Mouse (Mus musculus) E14TG2a.4 (cell line): Measurements from ENCODE around the gene Tbc1d1.
A peak's percentile ranks its signal among the peaks of the same experiment; 100 is the strongest.

Experiments
- H3K27me3 ChIP-seq: 2 replicates; pipeline ENCODE4 v1.6.1; 2014; ENCODE audit warnings: low read length, control low read depth; ENCODE audit not compliant: insufficient read depth
- H3K36me3 ChIP-seq: 2 replicates; pipeline ENCODE4 v1.6.1; 2014; ENCODE audit warnings: low read length, control low read depth; ENCODE audit not compliant: insufficient read depth
- H3K4me1 ChIP-seq: replicated peaks from 2 replicates; pipeline ENCODE4 v1.6.1; 2014; ENCODE audit warnings: low read depth, low read length, control low read depth
- H3K4me3 ChIP-seq: replicated peaks from 2 replicates; pipeline ENCODE4 v1.5.1; 2014; ENCODE audit warnings: mild to moderate bottlenecking, low read length
- H3K9me3 ChIP-seq: 2 replicates; pipeline ENCODE4 v1.6.1; 2014; ENCODE audit warnings: low read length, control low read depth
- CTCF ChIP-seq: conservative IDR thresholded peaks from 2 replicates; pipeline ENCODE4 v1.5.1; 2014; ENCODE audit warnings: low read length
- NANOG ChIP-seq: IDR thresholded peaks from 2 replicates; pipeline ENCODE4 v1.6.1; 2014; ENCODE audit warnings: borderline replicate concordance, low read length, mixed read lengths
- POU5F1 ChIP-seq: IDR thresholded peaks from 2 replicates; pipeline ENCODE4 v1.6.1; 2014; ENCODE audit warnings: low read length, borderline replicate concordance

Gene Tbc1d1

DNA sequence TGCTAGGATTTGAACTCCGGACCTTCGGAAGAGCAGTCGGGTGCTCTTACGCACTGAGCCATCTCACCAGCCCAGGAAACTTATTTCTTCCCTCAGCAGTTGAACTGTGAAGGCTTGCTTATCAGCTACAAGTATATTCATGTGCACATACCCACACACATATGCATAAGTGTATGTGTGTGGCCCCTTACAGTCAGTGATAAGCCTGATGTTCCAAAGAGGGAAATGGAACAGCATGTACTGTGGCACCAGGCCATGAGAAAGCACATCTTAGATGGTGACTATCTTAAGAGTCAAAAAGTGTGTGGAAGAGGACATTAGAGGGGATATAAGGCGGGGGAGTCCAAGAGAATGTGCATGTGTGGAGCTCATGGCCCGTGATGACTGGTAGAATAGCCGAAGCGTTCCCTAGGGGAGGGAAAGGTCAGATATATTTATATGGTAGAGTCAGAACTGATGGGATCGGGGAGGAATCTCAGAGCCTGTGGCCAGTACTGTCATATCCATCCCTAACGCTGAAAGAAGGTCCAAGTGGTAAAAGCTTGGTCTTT, 13.0 kb downstream of the Tbc1d1 start:
- peaks cover 66% of the 10 kb centered on the region for H3K27me3 ChIP-seq
- no peak overlapping the region for H3K4me3 ChIP-seq
- TF ChIP-seq POU5F1 (no peak), CTCF (no peak), NANOG (no peak)
- no peaks in the 10 kb centered on the region for H3K36me3 ChIP-seq
- peaks cover 24% of the 10 kb centered on the region for H3K4me1 ChIP-seq
- H3K9me3 ChIP-seq: no peaks in the 10 kb centered on the region

DNA sequence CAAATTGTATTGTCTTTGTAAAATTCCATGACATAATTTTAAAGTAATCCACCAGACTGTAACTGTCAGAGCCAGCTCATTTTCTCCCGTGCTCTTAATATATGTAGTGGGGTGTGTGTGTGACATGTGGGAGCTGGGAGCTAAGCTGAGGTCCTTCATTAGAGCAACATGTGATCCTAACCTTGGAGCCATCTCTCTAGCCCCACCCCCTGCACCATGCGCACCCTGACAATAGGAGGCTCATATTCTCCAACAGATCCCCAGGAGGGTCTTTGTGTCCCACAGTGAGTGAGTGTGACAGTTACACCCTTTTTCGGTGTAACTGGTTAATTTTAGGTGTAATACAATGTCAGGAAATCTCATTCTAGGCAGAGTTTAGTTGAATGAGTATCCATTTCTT, 16.8 kb downstream of the Tbc1d1 start:
- Histone ChIP-seq H3K4me1 (peaks cover 38% of the 10 kb centered on the region), H3K27me3 (peaks cover 61% of the 10 kb centered on the region), H3K36me3 (no peaks in the 10 kb centered on the region), H3K4me3 (no peak overlapping the region), H3K9me3 (no peaks in the 10 kb centered on the region)
- no peak for TF ChIP-seq CTCF

DNA sequence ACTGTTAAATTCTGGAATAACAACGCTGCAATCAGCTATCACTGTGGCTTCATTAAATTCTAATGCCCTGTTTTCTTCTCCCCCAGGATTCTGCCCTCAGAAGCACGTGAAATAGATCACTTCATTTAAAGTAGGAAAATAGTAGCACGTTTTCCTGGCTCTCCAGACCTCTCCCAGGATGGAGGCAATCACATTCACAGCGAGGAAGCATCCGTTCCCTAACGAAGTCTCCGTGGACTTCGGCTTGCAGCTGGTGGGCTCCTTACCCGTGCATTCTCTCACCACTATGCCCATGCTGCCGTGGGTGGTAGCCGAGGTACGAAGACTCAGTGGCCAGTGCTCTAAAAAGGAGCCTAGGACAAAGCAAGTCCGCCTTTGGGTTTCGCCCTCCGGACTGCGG, 17.2 kb downstream of the Tbc1d1 start:
- H3K4me1 ChIP-seq: peaks cover 38% of the 10 kb centered on the region
- peak overlapping the region; percentile 39 for H3K4me3 ChIP-seq
- no peaks in the 10 kb centered on the region for H3K9me3 ChIP-seq
- H3K36me3 ChIP-seq: no peaks in the 10 kb centered on the region
- H3K27me3 ChIP-seq: peaks cover 65% of the 10 kb centered on the region
- TF ChIP-seq NANOG (peak; percentile 46; the same call in 1 of the 2 replicates), POU5F1 (no peak), CTCF (no peak)

DNA sequence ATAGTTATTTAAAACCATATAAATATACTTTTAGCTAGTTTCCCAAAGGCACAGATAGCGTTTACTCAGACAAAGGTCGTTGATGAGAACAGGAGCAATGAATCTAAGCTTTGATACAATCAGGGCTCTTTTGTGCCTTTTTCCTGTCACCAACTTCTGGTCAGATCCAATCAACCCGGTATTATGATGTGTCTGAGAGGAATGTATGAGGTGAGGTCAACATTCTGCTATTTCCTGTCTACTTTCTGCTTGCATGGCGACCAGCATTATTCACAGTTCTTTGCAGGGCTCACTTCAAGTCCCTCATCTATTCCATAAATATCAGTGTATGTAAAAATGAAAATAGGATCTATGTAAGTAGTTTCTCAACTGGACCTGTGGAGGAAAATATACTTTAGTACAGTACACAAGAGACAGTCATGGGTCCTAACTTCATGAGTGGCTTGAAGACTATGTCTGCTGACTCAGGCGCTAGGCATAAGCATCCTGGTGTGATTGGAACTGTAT, 18.4 kb downstream of the Tbc1d1 start:
- peaks cover 65% of the 10 kb centered on the region for H3K27me3 ChIP-seq
- no peaks in the 10 kb centered on the region for H3K9me3 ChIP-seq
- TF ChIP-seq NANOG: no peak
- no peak for TF ChIP-seq POU5F1
- no peak for TF ChIP-seq CTCF
- no peak overlapping the region for H3K4me3 ChIP-seq
- no peaks in the 10 kb centered on the region for H3K36me3 ChIP-seq
- peaks cover 38% of the 10 kb centered on the region for H3K4me1 ChIP-seq

DNA sequence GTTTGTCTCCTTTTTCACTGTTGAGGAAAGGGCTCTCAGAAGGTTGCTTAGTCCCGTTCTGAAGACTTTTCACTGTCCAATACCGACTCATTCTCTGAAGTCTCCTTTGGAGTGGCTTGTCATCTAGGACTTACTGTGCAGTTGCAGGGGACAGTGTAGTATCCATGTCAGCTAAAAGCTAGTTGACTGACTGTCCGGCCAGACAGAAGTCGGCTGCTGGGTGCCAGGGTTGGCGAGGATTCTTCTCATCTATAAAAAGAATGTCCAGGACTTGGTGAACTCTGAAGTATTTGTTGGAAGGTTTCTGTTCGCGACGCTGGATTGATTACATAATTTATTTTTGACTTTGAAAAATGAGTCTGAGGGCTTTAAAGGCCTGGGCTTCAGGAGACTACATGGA, 24.4 kb downstream of the Tbc1d1 start:
- Histone ChIP-seq H3K27me3 (peaks cover 29% of the 10 kb centered on the region), H3K9me3 (no peaks in the 10 kb centered on the region), H3K36me3 (no peaks in the 10 kb centered on the region), H3K4me3 (no peak overlapping the region), H3K4me1 (peaks cover 16% of the 10 kb centered on the region)
- TF ChIP-seq CTCF: no peak
- TF ChIP-seq POU5F1: no peak

DNA sequence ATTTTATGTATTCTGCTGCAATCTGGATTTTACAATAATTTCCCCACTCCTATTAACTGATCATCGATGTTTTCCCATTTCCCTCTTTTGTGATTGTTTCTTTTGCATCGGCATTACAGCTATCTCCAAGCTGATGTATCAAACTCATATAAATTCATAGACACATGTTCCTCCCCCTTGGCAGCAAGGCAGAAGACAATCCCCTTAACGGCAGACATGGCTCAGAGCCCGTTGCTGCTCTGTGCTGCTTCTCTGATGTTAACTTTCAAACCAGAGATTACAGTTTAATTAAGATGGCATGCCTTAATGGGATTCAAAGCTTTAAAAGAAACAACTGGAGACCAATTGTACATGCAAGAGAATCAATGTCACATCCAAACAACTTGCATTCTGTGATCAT, 27.6 kb downstream of the Tbc1d1 start:
- Histone ChIP-seq H3K27me3 (peaks cover 6% of the 10 kb centered on the region; the same call in 1 of the 2 replicates), H3K36me3 (no peaks in the 10 kb centered on the region), H3K4me1 (peaks cover 19% of the 10 kb centered on the region), H3K9me3 (no peaks in the 10 kb centered on the region), H3K4me3 (no peak overlapping the region)
- no peak for TF ChIP-seq NANOG
- TF ChIP-seq POU5F1: no peak
- no peak for TF ChIP-seq CTCF

DNA sequence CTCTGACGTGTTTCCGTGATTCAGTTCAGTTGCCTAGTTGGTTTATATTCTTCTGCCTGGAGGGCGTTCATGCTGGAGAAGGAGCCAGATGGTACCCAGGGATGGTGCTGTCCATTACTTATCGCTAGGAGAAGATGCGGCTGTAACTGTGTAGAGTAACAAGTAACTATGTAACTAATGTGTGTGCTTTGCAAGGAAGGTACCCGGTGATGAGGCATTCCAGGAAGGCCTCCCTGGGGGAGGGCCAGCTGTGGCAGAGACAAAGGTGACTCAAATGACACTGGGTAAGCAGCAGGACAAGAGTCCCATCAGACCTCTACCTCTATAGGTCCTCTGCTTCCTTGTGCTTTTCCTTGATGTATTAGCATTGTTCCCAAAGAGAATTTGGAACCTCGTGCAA, 29.2 kb downstream of the Tbc1d1 start:
- TF ChIP-seq CTCF (no peak), POU5F1 (no peak), NANOG (no peak)
- H3K9me3 ChIP-seq: no peaks in the 10 kb centered on the region
- H3K27me3 ChIP-seq: no peaks in the 10 kb centered on the region
- H3K4me3 ChIP-seq: no peak overlapping the region
- peaks cover 19% of the 10 kb centered on the region for H3K4me1 ChIP-seq
- H3K36me3 ChIP-seq: no peaks in the 10 kb centered on the region

DNA sequence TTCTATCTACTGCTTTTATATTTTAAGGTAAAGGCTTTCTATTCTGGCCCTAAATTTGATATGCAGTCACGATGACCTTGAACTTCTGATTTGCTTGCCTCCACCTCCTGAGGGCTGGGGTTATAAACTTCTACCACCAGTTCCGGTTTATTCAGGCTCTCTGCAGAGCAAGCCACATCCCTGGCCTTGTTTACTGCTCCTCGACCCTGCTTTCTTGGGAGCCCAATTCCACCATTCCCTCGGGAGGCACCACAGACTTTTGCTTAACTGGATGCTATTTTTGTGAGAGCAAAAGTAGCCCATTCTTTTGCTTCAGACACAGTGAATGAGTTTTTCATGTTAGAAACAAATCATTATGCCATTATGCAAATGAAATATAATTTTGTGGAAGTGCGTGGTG, 30.5 kb downstream of the Tbc1d1 start:
- no peak for TF ChIP-seq POU5F1
- TF ChIP-seq NANOG: no peak
- TF ChIP-seq CTCF: no peak
- peaks cover 8% of the 10 kb centered on the region for H3K9me3 ChIP-seq
- no peak overlapping the region for H3K4me3 ChIP-seq
- H3K4me1 ChIP-seq: peaks cover 19% of the 10 kb centered on the region
- no peaks in the 10 kb centered on the region for H3K27me3 ChIP-seq
- H3K36me3 ChIP-seq: no peaks in the 10 kb centered on the region

DNA sequence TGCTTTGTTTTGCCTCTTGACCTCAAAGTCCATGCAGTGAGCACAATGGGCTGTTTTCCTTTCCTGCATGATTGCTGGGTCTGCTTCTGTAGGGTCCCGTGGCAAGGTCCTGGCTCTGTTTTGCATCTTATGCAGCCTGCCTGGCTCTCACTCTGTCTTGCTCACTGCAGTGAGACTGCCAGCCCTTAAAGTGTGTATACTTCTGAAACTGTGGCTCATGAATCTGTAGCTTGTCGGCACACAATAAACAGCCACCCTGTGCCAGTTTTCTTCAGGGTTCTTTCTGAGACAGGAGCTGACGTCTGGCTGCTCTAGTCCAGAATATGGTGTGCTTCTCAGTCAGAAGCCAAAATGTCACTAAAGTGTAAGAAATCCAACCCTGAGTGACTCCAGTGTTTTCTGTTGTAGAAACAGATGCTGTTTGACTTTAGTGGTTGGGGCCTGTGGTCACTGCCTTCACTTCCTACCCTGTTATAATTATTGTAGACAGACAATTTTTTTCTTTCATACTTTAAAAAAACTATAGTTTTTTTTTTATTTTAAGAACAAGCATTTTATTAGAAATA, 32.1 kb downstream of the Tbc1d1 start:
- Histone ChIP-seq H3K4me3 (no peak overlapping the region), H3K4me1 (peaks cover 19% of the 10 kb centered on the region), H3K36me3 (no peaks in the 10 kb centered on the region), H3K9me3 (peaks cover 12% of the 10 kb centered on the region), H3K27me3 (no peaks in the 10 kb centered on the region)
- TF ChIP-seq NANOG (no peak), POU5F1 (no peak), CTCF (no peak)
